Mouse (Mus musculus) erythroblast, embryonic 14.5 days (primary cell): ENCODE measurements around the gene Pole4. TPM values are rescaled to one million over a fixed set of nuclear protein-coding genes. Genes with fewer than 3 reads are reported as not detected.
"Not testable (repeated sequence)": the region's sequence is repeated elsewhere in the genome, so short reads cannot be mapped to it uniquely, and the experiment has no call there.

ENCODE experiments used
- H3K27me3 ChIP-seq: 2 replicates; pipeline ENCODE4 v1.6.1; 2012; ENCODE audit warnings: inconsistent platforms; ENCODE audit not compliant: control insufficient read depth
- H3K36me3 ChIP-seq: 2 replicates; pipeline ENCODE4 v1.6.1; 2012; ENCODE audit warnings: mild to moderate bottlenecking, inconsistent platforms; ENCODE audit not compliant: control insufficient read depth
- H3K4me1 ChIP-seq: 2 replicates; pipeline ENCODE4 v1.6.1; 2012; ENCODE audit warnings: inconsistent platforms; ENCODE audit not compliant: control insufficient read depth
- H3K4me3 ChIP-seq: replicated peaks from 2 replicates; pipeline ENCODE3; 2012; ENCODE audit warnings: moderate library complexity, mild to moderate bottlenecking, inconsistent platforms
- H3K9me3 ChIP-seq: 2 replicates; pipeline ENCODE4 v1.6.1; 2012; ENCODE audit warnings: low read length, inconsistent platforms, mixed read lengths; ENCODE audit not compliant: control insufficient read depth
- GATA1 ChIP-seq: IDR thresholded peaks from 2 replicates; pipeline ENCODE4 v1.6.1; 2012; ENCODE audit warnings: low read length, inconsistent platforms, mixed read lengths
- TAL1 ChIP-seq: IDR thresholded peaks from 3 replicates; pipeline ENCODE4 v1.6.1; 2012; ENCODE audit warnings: low read length, inconsistent platforms, mixed read lengths
- polyA plus RNA-seq: library from polyadenylated mRNA; stranded (reverse); fragments of >175 nt; gene quantifications from 2 replicates; pipeline ENCODE4 v1.2.3, GENCODE M21; 2012

Pole4 gene
- polyA plus RNA-seq, 1 experiment, result 17.6 TPM

GRCm38 (mm10) chr6:82666480-82666879 lies 38.7 kb downstream of the Pole4 start:
- H3K36me3 ChIP-seq, result no peaks in the 10 kb centered on the region
- no peak for TF ChIP-seq TAL1
- no peak for TF ChIP-seq GATA1
- H3K4me3 ChIP-seq, result no peak overlapping the region
- H3K4me1 ChIP-seq, result no peaks in the 10 kb centered on the region
- no peaks in the 10 kb centered on the region for H3K9me3 ChIP-seq
- no peaks in the 10 kb centered on the region for H3K27me3 ChIP-seq

- no peaks in the 10 kb centered on the region for H3K9me3 ChIP-seq
- peak overlapping the region; percentile 68 for H3K4me3 ChIP-seq
- peaks cover 33% of the 10 kb centered on the region for H3K36me3 ChIP-seq
- no peaks in the 10 kb centered on the region; the same call in 1 of the 2 replicates for H3K27me3 ChIP-seq
- peaks cover 34% of the 10 kb centered on the region for H3K4me1 ChIP-seq
- TF ChIP-seq TAL1, result no peak
- no peak for TF ChIP-seq GATA1
Measured at GRCm38 (mm10) chr6:82653169-82653525, 52.0 kb downstream of the Pole4 start.

- H3K27me3 ChIP-seq, result no peaks in the 10 kb centered on the region; the same call in 1 of the 2 replicates
- no peaks in the 10 kb centered on the region for H3K9me3 ChIP-seq
- peaks cover 37% of the 10 kb centered on the region for H3K4me1 ChIP-seq
- TF ChIP-seq TAL1, result no peak
- peaks cover 38% of the 10 kb centered on the region for H3K36me3 ChIP-seq
- peak overlapping the region; percentile 68 for H3K4me3 ChIP-seq
Measured at GRCm38 (mm10) chr6:82652521-82653168, 52.5 kb downstream of the Pole4 start.

- Histone ChIP-seq H3K36me3 (peaks cover 51% of the 10 kb centered on the region), H3K4me3 (no peak overlapping the region), H3K4me1 (peaks cover 37% of the 10 kb centered on the region), H3K27me3 (no peaks in the 10 kb centered on the region), H3K9me3 (no peaks in the 10 kb centered on the region)
- TF ChIP-seq TAL1 (no peak), GATA1 (no peak)
Measured at GRCm38 (mm10) chr6:82649096-82649495, 56.1 kb downstream of the Pole4 start.

GRCm38 (mm10) chr6:82647940-82648655 lies 57.1 kb downstream of the Pole4 start:
- TF ChIP-seq TAL1 (no peak), GATA1 (no peak)
- Histone ChIP-seq H3K9me3 (no peaks in the 10 kb centered on the region), H3K4me1 (peaks cover 30% of the 10 kb centered on the region), H3K27me3 (no peaks in the 10 kb centered on the region), H3K4me3 (no peak overlapping the region), H3K36me3 (peaks cover 51% of the 10 kb centered on the region)

GRCm38 (mm10) chr6:82647001-82647400 lies 58.2 kb downstream of the Pole4 start:
- TF ChIP-seq TAL1, result no peak
- no peak for TF ChIP-seq GATA1

GRCm38 (mm10) chr6:82640046-82640445 lies 65.1 kb downstream of the Pole4 start:
- Histone ChIP-seq H3K27me3 (no peaks in the 10 kb centered on the region), H3K4me1 (no peaks in the 10 kb centered on the region), H3K36me3 (no peaks in the 10 kb centered on the region; the same call in 1 of the 2 replicates), H3K9me3 (no peaks in the 10 kb centered on the region), H3K4me3 (no peak overlapping the region)
- TF ChIP-seq GATA1, result no peak
- TF ChIP-seq TAL1, result no peak

More at GRCm38 (mm10) chr6:82647001-82647400, 58.2 kb downstream of the Pole4 start:
- H3K9me3 ChIP-seq, result no peaks in the 10 kb centered on the region
- H3K4me3 ChIP-seq, result no peak overlapping the region
- H3K36me3 ChIP-seq, result peaks cover 51% of the 10 kb centered on the region
- peaks cover 20% of the 10 kb centered on the region for H3K4me1 ChIP-seq
- H3K27me3 ChIP-seq, result no peaks in the 10 kb centered on the region

GRCm38 (mm10) chr6:82625331-82625730 lies 79.8 kb downstream of the Pole4 start:
- not testable (repeated sequence) for H3K4me1 ChIP-seq, H3K4me3 ChIP-seq, H3K36me3 ChIP-seq, H3K27me3 ChIP-seq, H3K9me3 ChIP-seq

GRCm38 (mm10) chr6:82613201-82613600 lies 92.0 kb downstream of the Pole4 start:
- H3K36me3 ChIP-seq, result no peaks in the 10 kb centered on the region
- no peaks in the 10 kb centered on the region for H3K4me1 ChIP-seq
- TF ChIP-seq GATA1 (no peak), TAL1 (no peak)
- no peaks in the 10 kb centered on the region for H3K9me3 ChIP-seq
- H3K4me3 ChIP-seq, result no peak overlapping the region
- no peaks in the 10 kb centered on the region for H3K27me3 ChIP-seq

- Histone ChIP-seq H3K36me3 (no peaks in the 10 kb centered on the region), H3K4me3 (no peak overlapping the region), H3K4me1 (no peaks in the 10 kb centered on the region), H3K27me3 (no peaks in the 10 kb centered on the region), H3K9me3 (no peaks in the 10 kb centered on the region)
- TF ChIP-seq GATA1 (no peak), TAL1 (no peak)
Measured at GRCm38 (mm10) chr6:82611049-82611448, 94.1 kb downstream of the Pole4 start.
